Mouse (Mus musculus) intestine, embryonic 14.5 days (tissue): ENCODE data around the gene Ggcx. TPM values are rescaled to one million over a fixed set of nuclear protein-coding genes. Genes with fewer than 3 reads are reported as not detected.
A peak's percentile ranks its signal among the peaks of the same experiment; 100 is the strongest.

Experiments
- ATAC-seq: fragments of 200-750 bp; cut with Nextera tagmentation; replicated peaks from 2 replicates; pipeline ENCODE4 v1.8.0; 2017; ENCODE audit warnings: low read depth, moderate number of reproducible peaks, moderate TSS enrichment, moderate library complexity; ENCODE audit not compliant: low FRiP score, low TSS enrichment
- DNase-seq: peaks from one replicate; pipeline ENCODE4 v3.0.0-alpha.2; 2018; ENCODE audit warnings: low spot score
- H3K27ac ChIP-seq: fragments of 300-500 bp; sonication (generic); 2 replicates; pipeline ENCODE4 v1.5.1; 2014; ENCODE audit warnings: low read depth, mild to moderate bottlenecking, control low read depth
- H3K27me3 ChIP-seq: fragments of 300-500 bp; sonication (generic); replicated peaks from 2 replicates; pipeline ENCODE4 v1.6.1; 2014; ENCODE audit warnings: low read length, control low read depth; ENCODE audit not compliant: control insufficient read depth, insufficient read depth
- H3K36me3 ChIP-seq: fragments of 300-500 bp; sonication (generic); 2 replicates; pipeline ENCODE4 v1.6.1; 2014; ENCODE audit warnings: low read length, control low read depth; ENCODE audit not compliant: control insufficient read depth, insufficient read depth
- H3K4me1 ChIP-seq: fragments of 300-500 bp; sonication (generic); replicated peaks from 2 replicates; pipeline ENCODE4 v1.6.1; 2014; ENCODE audit warnings: low read length, control low read depth, mixed read lengths; ENCODE audit not compliant: control insufficient read depth, insufficient read depth
- H3K4me2 ChIP-seq: fragments of 300-500 bp; sonication (generic); 2 replicates; pipeline ENCODE4 v1.6.1; 2014; ENCODE audit warnings: low read length
- H3K4me3 ChIP-seq: fragments of 300-500 bp; sonication (generic); 2 replicates; pipeline ENCODE4 v1.5.1; 2014; ENCODE audit warnings: low read depth, low read length, control low read depth, mixed read lengths
- H3K9ac ChIP-seq: fragments of 300-500 bp; sonication (generic); 2 replicates; pipeline ENCODE4 v1.6.1; 2014; ENCODE audit warnings: mild to moderate bottlenecking, low read length
- H3K9me3 ChIP-seq: fragments of 300-500 bp; sonication (generic); 2 replicates; pipeline ENCODE4 v1.6.1; 2016; ENCODE audit warnings: low read length, control low read depth; ENCODE audit not compliant: control insufficient read depth
- WGBS: fragments of 180-500 bp; shearing (Covaris S2); extraction: QIAGEN DNeasy Blood & Tissue Kit; methylation state at CpG from one replicate; pipeline ENCODE4 v1.1.7; 2014; 5-methylcytosine and 5-hydroxymethylcytosine counted together
- polyA plus RNA-seq: library from polyadenylated mRNA; unstranded; fragments of >200 nt; fragmentation: Nextera tagmentation; extraction: Ambion mirVana; gene quantifications from 2 replicates; pipeline ENCODE4 v1.2.1, GENCODE M21; 2014

The Ggcx gene
- polyA plus RNA-seq, 1 experiment from 2014 or later = 12.8 TPM

GRCm38 (mm10) chr6:72409567-72409966 is 4.5 kb upstream of the Ggcx start:
- peak; percentile 81 for DNase-seq
- 15% methylated on average over 3 of the region's 3 CpGs for WGBS
- Histone ChIP-seq H3K27ac (no peak overlapping the region), H3K9me3 (no peaks in the 10 kb centered on the region), H3K4me1 (peaks cover under 1% of the 10 kb centered on the region; the same call in 1 of the 2 replicates), H3K4me3 (no peak overlapping the region), H3K36me3 (no peaks in the 10 kb centered on the region), H3K4me2 (no peak overlapping the region), H3K27me3 (no peaks in the 10 kb centered on the region), H3K9ac (no peak overlapping the region)
- ATAC-seq = no peak

GRCm38 (mm10) chr6:72410003-72410402 is 4.1 kb upstream of the Ggcx start:
- H3K4me1 ChIP-seq = peaks cover 5% of the 10 kb centered on the region
- no peak overlapping the region for H3K27ac ChIP-seq
- H3K9ac ChIP-seq = no peak overlapping the region
- no peaks in the 10 kb centered on the region for H3K9me3 ChIP-seq
- no peaks in the 10 kb centered on the region for H3K27me3 ChIP-seq
- WGBS = 18% methylated on average over 1 of the region's 1 CpGs
- DNase-seq = no peak
- no peak overlapping the region for H3K4me2 ChIP-seq
- no peak for ATAC-seq
- H3K4me3 ChIP-seq = no peak overlapping the region
- no peaks in the 10 kb centered on the region for H3K36me3 ChIP-seq

GRCm38 (mm10) chr6:72410518-72410917 is 3.6 kb upstream of the Ggcx start:
- H3K9me3 ChIP-seq = no peaks in the 10 kb centered on the region

GRCm38 (mm10) chr6:72415181-72415580 is 1.1 kb downstream of the Ggcx start:
- 76% methylated on average over 5 of the region's 5 CpGs for WGBS
- ATAC-seq = no peak

More at GRCm38 (mm10) chr6:72410518-72410917, 3.6 kb upstream of the Ggcx start:
- no peaks in the 10 kb centered on the region for H3K36me3 ChIP-seq
- H3K27me3 ChIP-seq = no peaks in the 10 kb centered on the region
- no peak overlapping the region for H3K9ac ChIP-seq
- no peak overlapping the region for H3K4me2 ChIP-seq
- peaks cover 8% of the 10 kb centered on the region for H3K4me1 ChIP-seq
- WGBS = 84% methylated on average over 7 of the region's 7 CpGs
- no peak overlapping the region for H3K27ac ChIP-seq
- no peak for DNase-seq
- no peak overlapping the region for H3K4me3 ChIP-seq
- no peak for ATAC-seq

GRCm38 (mm10) chr6:72415964-72416772 is 2.1 kb downstream of the Ggcx start:
- Histone ChIP-seq H3K4me1 (peaks cover 15% of the 10 kb centered on the region), H3K4me2 (peak overlapping the region; percentile 18; the same call in 1 of the 2 replicates), H3K4me3 (no peak overlapping the region), H3K27ac (no peak overlapping the region), H3K27me3 (no peaks in the 10 kb centered on the region), H3K36me3 (peaks cover 40% of the 10 kb centered on the region), H3K9ac (0 out of 2 replicates have a peak overlapping the region, but pooled peaks have one; percentile 20), H3K9me3 (no peaks in the 10 kb centered on the region)
- 72% methylated on average over 7 of the region's 7 CpGs for WGBS
- ATAC-seq (no peak), DNase-seq (no peak)

More at GRCm38 (mm10) chr6:72415181-72415580, 1.1 kb downstream of the Ggcx start:
- H3K27me3 ChIP-seq = no peaks in the 10 kb centered on the region
- no peak for DNase-seq
- H3K36me3 ChIP-seq = peaks cover 32% of the 10 kb centered on the region
- H3K27ac ChIP-seq = no peak overlapping the region
- peak overlapping the region; percentile 88 for H3K4me3 ChIP-seq
- no peaks in the 10 kb centered on the region for H3K9me3 ChIP-seq
- H3K4me1 ChIP-seq = peaks cover 15% of the 10 kb centered on the region
- peak overlapping the region; percentile 88 for H3K4me2 ChIP-seq
- peak overlapping the region; percentile 86 for H3K9ac ChIP-seq

- H3K36me3 ChIP-seq = peaks cover 53% of the 10 kb centered on the region
- ATAC-seq = no peak
- H3K4me1 ChIP-seq = peaks cover 15% of the 10 kb centered on the region
Measured at GRCm38 (mm10) chr6:72418279-72418678, 4.2 kb downstream of the Ggcx start.

GRCm38 (mm10) chr6:72419806-72420205 is 5.7 kb downstream of the Ggcx start:
- DNase-seq (no peak), ATAC-seq (no peak)
- H3K4me2 ChIP-seq = no peak overlapping the region
- H3K4me3 ChIP-seq = no peak overlapping the region
- 83% methylated on average over 1 of the region's 1 CpGs for WGBS
- no peaks in the 10 kb centered on the region for H3K9me3 ChIP-seq
- no peak overlapping the region for H3K9ac ChIP-seq
- H3K27me3 ChIP-seq = no peaks in the 10 kb centered on the region
- no peak overlapping the region for H3K27ac ChIP-seq
- peaks cover 12% of the 10 kb centered on the region for H3K4me1 ChIP-seq
- H3K36me3 ChIP-seq = peaks cover 69% of the 10 kb centered on the region

More at GRCm38 (mm10) chr6:72418279-72418678, 4.2 kb downstream of the Ggcx start:
- Histone ChIP-seq H3K9me3 (no peaks in the 10 kb centered on the region), H3K27ac (no peak overlapping the region), H3K4me3 (no peak overlapping the region), H3K9ac (no peak overlapping the region), H3K4me2 (no peak overlapping the region), H3K27me3 (no peaks in the 10 kb centered on the region)
- no peak for DNase-seq
- WGBS = 96% methylated on average over 4 of the region's 4 CpGs

GRCm38 (mm10) chr6:72420901-72421300 is 6.8 kb downstream of the Ggcx start:
- Histone ChIP-seq H3K4me3 (no peak overlapping the region), H3K36me3 (peaks cover 80% of the 10 kb centered on the region), H3K4me2 (no peak overlapping the region), H3K27ac (no peak overlapping the region), H3K4me1 (peaks cover 3% of the 10 kb centered on the region), H3K9me3 (no peaks in the 10 kb centered on the region), H3K9ac (no peak overlapping the region), H3K27me3 (no peaks in the 10 kb centered on the region)
- 92% methylated on average over 10 of the region's 10 CpGs for WGBS
- no peak for ATAC-seq
- no peak for DNase-seq

- DNase-seq (no peak), ATAC-seq (no peak)
- H3K36me3 ChIP-seq = peaks cover 86% of the 10 kb centered on the region
- WGBS = 95% methylated on average over 11 of the region's 11 CpGs
- no peak overlapping the region for H3K9ac ChIP-seq
- no peaks in the 10 kb centered on the region for H3K4me1 ChIP-seq
- H3K4me3 ChIP-seq = no peak overlapping the region
- no peak overlapping the region for H3K27ac ChIP-seq
- H3K27me3 ChIP-seq = no peaks in the 10 kb centered on the region
- no peak overlapping the region for H3K4me2 ChIP-seq
- no peaks in the 10 kb centered on the region for H3K9me3 ChIP-seq
Measured at GRCm38 (mm10) chr6:72425646-72426045, 11.5 kb downstream of the Ggcx start.
